Mouse (Mus musculus): ENCODE data around the gene Chchd1. TPM values are rescaled to one million over a fixed set of nuclear protein-coding genes. Genes with fewer than 3 reads are reported as not detected.

The Chchd1 gene
- total and polyA plus RNA-seq, 2 experiments from 2014 or later: 159 to 243 TPM

GRCm38 (mm10) chr14:20673735-20674063, 29.1 kb upstream of the Chchd1 start:
- H3K4me3 ChIP-seq (ENCODE audit: low read depth, low read length): peak overlapping the region; percentile 80
- no peaks in the 10 kb centered on the region for H3K9me3 ChIP-seq (replicated peaks; ENCODE audit: control insufficient read depth, low read length)
- ATAC-seq (ENCODE audit: insufficient read depth, low read depth): peak; percentile 45
- H3K27ac ChIP-seq (ENCODE audit: low read depth): peak overlapping the region; percentile 98
- peak overlapping the region; percentile 66 for H3K4me2 ChIP-seq (ENCODE audit: low read depth, low read length)
- H3K4me1 ChIP-seq (ENCODE audit: control insufficient read depth, insufficient read depth): peaks cover 15% of the 10 kb centered on the region; the same call in 1 of the 2 replicates
- peak; percentile 52 for DNase-seq (ENCODE audit: low spot score)
- WGBS: 11% methylated on average over 13 of the region's 13 CpGs
- no peaks in the 10 kb centered on the region for H3K27me3 ChIP-seq (ENCODE audit: control insufficient read depth, insufficient read depth, low read length)
- no peak for TF ChIP-seq EP300 (IDR thresholded peaks at IDR 0.05; ENCODE audit: low read depth)
- TF ChIP-seq CTCF (IDR thresholded peaks at IDR 0.05; ENCODE audit: low read depth): no peak
- peaks cover 28% of the 10 kb centered on the region for H3K36me3 ChIP-seq (replicated peaks; ENCODE audit: control insufficient read depth, insufficient read depth, low read length)
- H3K9ac ChIP-seq (replicated peaks; ENCODE audit: low read depth, low read length): peak overlapping the region; percentile 43; the same call in 1 of the 2 replicates

- Histone ChIP-seq H3K4me3 (ENCODE audit: low read depth, low read length) (peak within 1 kb of the TSS; percentile 80), H3K27me3 (ENCODE audit: control insufficient read depth, insufficient read depth, low read length) (no peaks in the 10 kb centered on the region), H3K4me2 (ENCODE audit: low read depth, low read length) (peak within 1 kb of the TSS; percentile 78), H3K9ac (replicated peaks; ENCODE audit: low read depth, low read length) (peak within 1 kb of the TSS; percentile 79), H3K36me3 (replicated peaks; ENCODE audit: control insufficient read depth, insufficient read depth, low read length) (peaks cover 34% of the 10 kb centered on the region), H3K4me1 (ENCODE audit: control insufficient read depth, insufficient read depth) (peaks cover 11% of the 10 kb centered on the region; the same call in 1 of the 2 replicates), H3K27ac (ENCODE audit: low read depth) (peak within 1 kb of the TSS; percentile 98), H3K9me3 (replicated peaks; ENCODE audit: control insufficient read depth, low read length) (no peaks in the 10 kb centered on the region)
- ATAC-seq (ENCODE audit: insufficient read depth, low read depth) (peak; percentile 95), DNase-seq (ENCODE audit: low spot score) (peak; percentile 96)
- WGBS: under 1% methylated on average over 35 of the region's 43 CpGs
- no peak for TF ChIP-seq CTCF (IDR thresholded peaks at IDR 0.05; ENCODE audit: low read depth)
- peak; percentile 87 for TF ChIP-seq EP300 (IDR thresholded peaks at IDR 0.05; ENCODE audit: low read depth)
Observed at GRCm38 (mm10) chr14:20674064-20674833, 28.6 kb upstream of the Chchd1 start, which contains the start of gene Sec24c. Gene Sec24c (plus strand): TSS chr14:20674308.

- no peak for TF ChIP-seq EP300 (IDR thresholded peaks at IDR 0.05; ENCODE audit: low read depth)
- no peak for TF ChIP-seq CTCF (IDR thresholded peaks at IDR 0.05; ENCODE audit: low read depth)
- H3K4me2 ChIP-seq (ENCODE audit: low read depth, low read length): no peak overlapping the region
- H3K4me1 ChIP-seq (ENCODE audit: control insufficient read depth, insufficient read depth): peaks cover 11% of the 10 kb centered on the region
Observed at GRCm38 (mm10) chr14:20677906-20678305, 24.9 kb upstream of the Chchd1 start.

GRCm38 (mm10) chr14:20681742-20682141, 21.1 kb upstream of the Chchd1 start:
- no peak overlapping the region for H3K9ac ChIP-seq (replicated peaks; ENCODE audit: low read depth, low read length)
- 86% methylated on average over 2 of the region's 2 CpGs for WGBS
- DNase-seq (ENCODE audit: low spot score): no peak
- H3K4me3 ChIP-seq (ENCODE audit: low read depth, low read length): no peak overlapping the region
- H3K4me1 ChIP-seq (ENCODE audit: control insufficient read depth, insufficient read depth): no peaks in the 10 kb centered on the region; the same call in 1 of the 2 replicates
- no peak for ATAC-seq (ENCODE audit: insufficient read depth, low read depth)
- H3K27ac ChIP-seq (ENCODE audit: low read depth): peak overlapping the region; percentile 56
- TF ChIP-seq EP300 (IDR thresholded peaks at IDR 0.05; ENCODE audit: low read depth): no peak
- no peak for TF ChIP-seq CTCF (IDR thresholded peaks at IDR 0.05; ENCODE audit: low read depth)
- H3K4me2 ChIP-seq (ENCODE audit: low read depth, low read length): no peak overlapping the region
- H3K9me3 ChIP-seq (replicated peaks; ENCODE audit: control insufficient read depth, low read length): no peaks in the 10 kb centered on the region
- no peaks in the 10 kb centered on the region for H3K27me3 ChIP-seq (ENCODE audit: control insufficient read depth, insufficient read depth, low read length)
- H3K36me3 ChIP-seq (replicated peaks; ENCODE audit: control insufficient read depth, insufficient read depth, low read length): peaks cover 96% of the 10 kb centered on the region

More at GRCm38 (mm10) chr14:20677906-20678305, 24.9 kb upstream of the Chchd1 start:
- 83% methylated on average over 4 of the region's 4 CpGs for WGBS
- H3K4me3 ChIP-seq (ENCODE audit: low read depth, low read length): no peak overlapping the region
- H3K9me3 ChIP-seq (replicated peaks; ENCODE audit: control insufficient read depth, low read length): no peaks in the 10 kb centered on the region
- no peak overlapping the region for H3K9ac ChIP-seq (replicated peaks; ENCODE audit: low read depth, low read length)
- no peak for DNase-seq (ENCODE audit: low spot score)
- H3K27me3 ChIP-seq (ENCODE audit: control insufficient read depth, insufficient read depth, low read length): no peaks in the 10 kb centered on the region
- ATAC-seq (ENCODE audit: insufficient read depth, low read depth): no peak
- peaks cover 67% of the 10 kb centered on the region for H3K36me3 ChIP-seq (replicated peaks; ENCODE audit: control insufficient read depth, insufficient read depth, low read length)
- H3K27ac ChIP-seq (ENCODE audit: low read depth): no peak overlapping the region

- Histone ChIP-seq H3K4me1 (ENCODE audit: control insufficient read depth, insufficient read depth) (no peaks in the 10 kb centered on the region; the same call in 1 of the 2 replicates), H3K9ac (replicated peaks; ENCODE audit: low read depth, low read length) (no peak overlapping the region), H3K27me3 (ENCODE audit: control insufficient read depth, insufficient read depth, low read length) (no peaks in the 10 kb centered on the region), H3K27ac (ENCODE audit: low read depth) (peak overlapping the region; percentile 56), H3K4me3 (ENCODE audit: low read depth, low read length) (no peak overlapping the region), H3K4me2 (ENCODE audit: low read depth, low read length) (no peak overlapping the region), H3K9me3 (replicated peaks; ENCODE audit: control insufficient read depth, low read length) (no peaks in the 10 kb centered on the region), H3K36me3 (replicated peaks; ENCODE audit: control insufficient read depth, insufficient read depth, low read length) (peaks cover 97% of the 10 kb centered on the region)
- no peak for TF ChIP-seq CTCF (IDR thresholded peaks at IDR 0.05; ENCODE audit: low read depth)
- no peak for TF ChIP-seq EP300 (IDR thresholded peaks at IDR 0.05; ENCODE audit: low read depth)
- DNase-seq (ENCODE audit: low spot score): peak; percentile 78
- WGBS: 10% methylated on average over 3 of the region's 3 CpGs
- ATAC-seq (ENCODE audit: insufficient read depth, low read depth): peak; percentile 74
Observed at GRCm38 (mm10) chr14:20682498-20682897, 20.3 kb upstream of the Chchd1 start.
